Mouse (Mus musculus) thymus, postnatal 4 days (tissue): ENCODE measurements at regions not wholly inside any gene's neighbourhood (a gene's known extent, or its start where the extent isn't known, plus 50 kb on each side); places are given as distances from the start of the nearest gene placed in this dataset.

Experiments used
- DNase-seq: peaks from one replicate; pipeline ENCODE4 v3.0.0; 2021

DNA sequence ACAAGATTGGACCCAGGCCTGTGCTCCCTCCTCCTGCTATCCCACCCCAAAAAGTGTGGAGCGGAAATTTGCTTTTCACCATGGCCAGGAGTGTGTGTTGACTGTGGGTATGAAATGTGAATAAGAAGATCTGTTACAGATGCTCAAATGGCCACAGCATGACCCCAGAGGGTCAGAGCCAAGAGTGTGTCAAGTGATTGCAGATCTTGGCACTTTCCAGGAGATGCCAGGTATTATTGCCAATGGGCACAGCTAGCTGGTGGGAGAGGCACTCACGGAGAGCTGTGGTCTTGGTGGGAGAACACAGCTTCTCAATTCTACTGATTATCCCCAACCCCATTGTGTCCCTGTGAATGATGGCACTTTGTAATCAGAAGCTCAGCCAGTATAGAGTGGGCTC lies 62.7 kb downstream of the Smim20 start:
- no peak for DNase-seq

DNA sequence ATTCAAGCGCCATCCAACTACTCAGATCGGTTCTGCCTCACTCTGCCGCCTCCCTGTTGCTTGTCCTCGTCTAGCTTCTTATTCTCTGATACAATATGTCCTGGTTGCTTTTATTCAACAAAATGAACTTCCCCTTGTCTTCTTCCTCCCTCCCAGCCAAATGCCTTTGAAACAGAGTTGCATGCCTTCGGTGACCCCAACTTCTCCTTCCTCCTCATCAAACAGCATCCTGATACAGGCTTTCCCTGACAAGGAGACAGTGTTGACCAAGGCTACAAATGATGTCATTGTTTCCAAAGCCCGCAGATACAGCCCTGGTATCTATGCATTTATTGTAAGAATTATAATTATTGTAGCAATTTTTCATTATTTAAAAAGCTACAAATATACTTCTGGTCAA lies 69.8 kb downstream of the Smim20 start:
- DNase-seq = no peak

DNA sequence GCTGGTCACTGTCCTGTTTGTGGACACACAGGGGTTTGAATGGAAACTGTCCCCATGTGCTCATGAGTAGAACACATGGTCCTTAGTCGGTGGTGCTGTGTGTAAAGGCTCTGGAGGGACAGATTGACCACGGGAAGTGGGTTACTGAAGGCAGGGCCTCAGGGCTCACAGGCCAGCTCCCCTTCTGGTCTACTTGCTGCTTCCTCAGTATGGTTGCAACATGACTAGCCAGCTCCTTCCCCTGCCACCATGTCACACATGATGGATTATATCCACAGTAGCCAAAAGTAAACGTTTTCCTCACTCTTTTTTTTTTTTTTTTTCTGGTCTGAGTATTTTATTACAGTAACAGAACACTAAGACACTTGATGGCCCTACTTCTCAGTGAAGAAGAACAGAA lies 70.9 kb downstream of the Smim20 start:
- DNase-seq = no peak

DNA sequence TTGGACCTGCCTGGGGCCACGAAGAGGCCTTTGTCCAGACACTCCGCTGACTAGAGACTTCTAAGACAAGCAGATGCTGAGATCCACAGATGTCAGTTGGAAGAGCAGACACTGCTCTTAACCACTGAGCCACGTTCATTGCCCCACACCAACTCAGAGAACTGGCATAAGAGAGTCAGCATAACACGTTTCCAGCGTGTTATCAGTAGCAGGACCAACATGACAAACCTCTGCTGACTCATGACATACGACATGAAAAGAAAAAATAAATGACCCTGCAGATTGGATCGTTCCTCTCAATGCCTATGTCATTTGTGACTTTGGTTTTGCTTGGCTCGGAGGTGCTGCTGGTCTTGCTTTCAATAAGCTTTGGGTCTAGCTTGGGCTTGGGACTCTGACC lies 78.3 kb downstream of the Smim20 start:
- DNase-seq = no peak

DNA sequence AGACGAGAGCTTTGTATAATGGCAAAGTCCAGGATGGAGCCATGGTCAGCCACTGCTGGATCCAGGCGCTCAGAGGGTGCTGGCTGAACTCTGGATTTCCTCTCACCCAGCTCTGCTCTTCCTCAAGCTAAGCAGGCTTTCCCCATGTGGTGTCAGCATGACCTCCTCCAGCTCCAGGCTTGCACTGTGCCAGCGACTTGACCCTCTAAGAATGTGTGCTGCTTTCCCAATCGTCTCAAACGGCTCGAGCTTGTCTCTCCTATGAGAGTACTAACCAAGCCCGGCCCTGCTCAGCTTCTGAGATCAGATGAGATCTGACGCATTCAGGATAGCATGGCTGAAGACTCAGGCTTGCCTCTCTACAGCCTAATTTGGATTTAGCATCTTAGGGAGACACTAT lies 79.1 kb downstream of the Smim20 start:
- DNase-seq = no peak

DNA sequence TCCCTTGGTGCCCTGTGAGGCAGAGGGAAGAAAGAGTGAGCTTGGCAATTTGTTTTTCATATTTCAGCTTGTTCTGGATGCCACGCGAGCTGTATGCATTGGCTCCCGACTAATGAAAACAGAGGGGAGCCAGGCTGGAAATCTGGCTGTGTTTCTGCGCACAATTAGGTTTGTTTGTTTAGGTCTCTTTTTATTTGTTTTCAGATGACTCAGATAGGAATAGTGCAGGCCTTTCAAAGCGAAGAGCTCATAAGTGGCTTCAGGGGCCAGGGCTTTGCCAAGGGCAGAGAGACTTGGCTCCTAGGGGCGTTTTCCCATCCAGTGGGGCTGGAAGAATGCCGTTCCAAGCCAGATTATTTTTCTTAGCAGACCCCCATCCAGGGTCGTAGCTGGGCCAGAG lies 79.9 kb downstream of the Smim20 start:
- no peak for DNase-seq

DNA sequence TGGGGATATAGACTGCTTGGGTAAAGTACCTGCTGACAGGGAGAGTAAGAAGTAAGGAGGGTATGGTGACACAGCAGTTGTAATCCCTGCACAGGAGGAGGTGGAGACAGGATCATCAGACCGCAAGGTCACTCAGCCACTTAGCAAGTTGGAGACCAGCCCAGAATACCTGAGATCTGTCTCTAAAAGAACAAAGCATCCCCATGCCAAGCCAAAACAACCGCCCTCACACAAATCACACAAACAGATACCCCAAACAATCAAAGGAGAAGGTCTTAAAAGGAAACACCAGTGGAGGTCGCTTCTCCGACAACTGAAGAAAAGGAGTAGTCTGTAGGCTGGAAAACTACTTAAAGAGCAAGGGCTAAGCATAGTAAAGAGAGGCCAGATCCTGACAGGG lies 86.0 kb downstream of the Smim20 start:
- DNase-seq = no peak

DNA sequence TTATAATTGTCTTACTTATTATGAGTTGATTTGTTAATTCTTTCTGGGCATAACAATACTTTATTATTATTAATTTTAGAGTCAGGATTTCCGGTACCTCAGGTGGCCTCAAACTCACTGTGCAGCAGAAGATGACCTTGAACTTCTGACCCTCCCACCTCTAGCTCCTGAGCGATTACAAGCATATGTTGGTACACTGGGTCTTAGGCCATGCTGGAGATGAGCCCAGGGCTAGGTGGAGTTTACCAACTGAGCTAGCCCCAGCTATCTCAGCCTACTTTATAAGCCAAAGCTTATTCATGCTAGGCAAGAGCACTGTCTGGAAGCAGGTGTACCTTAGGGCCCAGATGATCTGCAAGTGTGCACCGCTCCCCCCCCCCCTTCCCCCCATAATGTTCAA lies 87.4 kb downstream of the Smim20 start:
- DNase-seq = no peak

DNA sequence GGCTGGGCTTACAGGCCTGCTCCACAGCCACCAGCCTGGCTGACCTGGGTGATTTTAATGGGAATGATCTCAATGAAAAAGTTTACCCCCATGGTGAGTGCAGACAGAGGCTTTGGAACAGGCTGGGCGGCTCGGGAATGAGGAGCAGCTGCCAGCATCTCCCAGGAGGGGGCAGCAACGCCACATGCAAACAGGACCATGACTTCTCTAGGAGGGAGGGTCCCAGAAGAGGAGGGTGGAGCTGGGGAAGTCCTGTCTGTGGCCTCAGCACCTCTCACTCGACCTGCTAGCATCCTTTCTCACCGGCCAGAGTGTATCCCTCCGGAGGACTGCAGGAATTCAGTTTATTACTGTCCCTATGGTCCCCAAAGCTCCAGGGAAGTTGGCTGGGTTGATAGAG lies 88.2 kb downstream of the Smim20 start:
- peak; percentile 89 for DNase-seq

DNA sequence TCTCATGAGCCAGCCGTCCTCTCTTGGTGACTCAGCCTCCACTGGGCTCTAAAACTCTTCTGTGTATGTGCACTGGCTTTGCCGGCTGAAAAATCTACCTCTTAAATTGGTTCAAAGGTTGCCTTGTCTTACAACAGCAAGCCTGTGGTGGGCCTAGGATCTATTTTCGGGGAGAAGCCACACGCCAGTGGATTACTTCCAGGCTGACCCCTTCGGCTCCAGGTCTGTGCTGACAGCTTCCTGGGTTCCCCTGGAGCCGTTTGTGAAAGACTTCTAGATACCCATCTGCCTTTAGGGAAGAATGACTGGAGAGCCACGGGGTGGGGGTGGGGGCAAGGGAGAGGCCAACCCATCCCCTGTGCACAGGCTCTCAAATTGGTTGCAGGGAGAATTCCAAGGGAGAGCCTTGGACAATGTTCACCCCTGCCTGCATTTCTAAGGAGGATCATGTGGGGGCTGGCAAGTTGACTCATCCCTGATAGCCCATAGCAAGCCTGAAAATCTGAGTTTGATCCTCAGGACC lies 90.3 kb downstream of the Smim20 start:
- no peak for DNase-seq

DNA sequence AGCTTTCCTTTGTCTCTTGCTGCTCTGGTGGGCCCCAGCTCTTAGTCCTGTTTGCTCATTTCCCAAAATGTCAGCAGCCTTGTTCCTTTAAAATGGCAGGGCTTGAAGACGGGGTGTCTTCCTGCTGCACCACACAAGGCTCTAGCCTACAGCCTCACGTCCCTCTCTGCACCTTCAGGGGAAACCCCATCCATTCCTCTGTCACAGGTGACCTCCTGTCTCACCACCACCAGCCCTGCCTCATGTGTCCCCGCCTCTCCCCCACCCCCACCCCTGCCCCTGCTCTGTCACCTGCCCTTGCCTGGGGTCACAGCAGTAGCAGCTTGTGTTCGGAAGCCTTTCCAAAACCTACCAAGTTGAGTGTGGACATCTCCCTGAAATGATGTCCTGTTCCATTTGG lies 91.3 kb downstream of the Smim20 start:
- DNase-seq = no peak

DNA sequence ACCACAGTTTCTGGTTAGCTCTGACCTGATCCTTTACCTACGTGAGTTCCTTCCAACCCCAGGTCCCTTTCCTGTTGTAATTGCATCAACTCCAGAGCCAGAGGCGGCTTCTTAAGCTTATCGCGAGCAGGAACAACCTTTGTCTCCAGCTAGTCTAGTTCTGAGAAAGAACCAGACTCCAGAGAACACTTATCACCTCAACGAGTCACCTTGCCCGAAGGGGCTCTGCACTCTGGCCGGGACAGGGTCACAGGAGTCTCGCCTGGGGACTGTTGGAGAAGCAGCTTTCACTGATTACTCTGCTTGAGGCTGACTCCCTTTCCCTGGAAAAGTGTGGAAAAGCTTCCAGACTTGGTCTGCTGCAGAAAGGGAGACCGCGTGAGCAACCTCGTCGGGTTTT lies 93.0 kb downstream of the Smim20 start:
- no peak for DNase-seq

DNA sequence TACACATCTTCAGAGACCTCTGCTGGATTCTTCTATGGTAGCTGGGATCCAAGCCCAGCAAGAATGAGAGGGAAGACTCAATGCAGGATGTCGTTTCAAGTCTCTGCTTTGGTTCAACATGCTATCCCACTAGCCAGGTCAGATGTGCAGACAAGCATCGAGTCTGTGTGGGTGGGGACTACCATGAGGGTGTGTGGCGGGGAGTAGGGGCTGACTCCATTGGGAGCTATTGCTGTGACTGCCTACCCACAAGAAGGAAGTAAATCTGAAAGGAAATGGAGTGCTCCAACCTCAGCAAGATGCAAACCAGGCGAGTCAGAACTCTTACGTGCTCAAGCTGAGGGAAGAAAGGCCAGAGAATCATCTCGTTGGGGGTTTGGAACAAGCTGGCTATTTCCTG lies 94.4 kb downstream of the Smim20 start:
- DNase-seq = no peak

DNA sequence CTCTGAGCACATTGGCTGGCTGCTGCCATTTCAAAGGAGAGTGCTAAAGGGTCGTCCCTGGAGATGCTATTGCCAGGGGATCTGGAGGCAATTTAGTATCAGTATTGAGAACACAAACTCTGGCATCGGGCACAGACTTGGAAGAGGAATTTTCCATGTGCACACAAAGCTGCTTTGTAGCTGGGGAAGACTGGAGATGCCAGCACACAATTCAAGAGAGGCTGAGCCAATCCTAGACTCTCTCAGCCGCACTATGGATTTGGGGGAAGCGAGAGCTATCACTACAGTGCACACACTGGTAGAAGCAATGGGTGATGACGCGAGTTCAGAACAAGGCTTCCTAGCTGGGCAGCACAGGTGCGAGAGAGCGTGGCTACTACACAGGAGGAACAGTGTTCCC lies 97.0 kb downstream of the Smim20 start:
- DNase-seq = no peak

DNA sequence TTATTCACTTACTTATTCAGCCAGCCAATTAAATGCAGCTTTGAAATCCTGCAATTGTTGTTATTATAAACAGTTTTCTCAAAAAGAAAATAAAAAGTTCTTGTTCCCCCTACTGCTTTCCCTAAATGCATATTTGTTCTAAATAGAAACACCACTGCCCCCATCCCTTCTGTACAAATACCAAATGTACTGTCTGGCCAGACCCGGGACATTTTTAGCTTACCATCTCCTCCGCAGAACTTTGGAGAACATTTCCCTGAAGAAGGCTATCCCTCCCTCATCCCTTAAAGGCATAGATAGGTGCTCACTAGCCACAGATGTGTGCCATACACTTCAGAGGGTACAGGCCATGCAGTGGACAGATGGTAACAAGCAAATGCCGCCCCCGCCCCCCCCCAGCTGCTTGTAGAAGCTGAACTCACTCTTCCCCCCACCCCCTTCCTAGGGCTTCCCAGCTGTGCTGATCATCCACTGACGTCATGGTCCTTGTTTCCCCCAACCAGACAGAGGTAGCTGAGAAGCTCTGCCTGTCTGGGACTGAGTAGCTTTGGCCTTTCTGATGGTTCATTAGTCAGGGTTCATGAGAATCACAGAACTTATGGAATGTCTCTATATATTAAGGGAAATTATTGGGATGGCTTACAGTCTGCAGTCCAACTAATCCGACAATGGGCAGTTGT lies 98.9 kb upstream of the Rbpj start:
- no peak for DNase-seq

DNA sequence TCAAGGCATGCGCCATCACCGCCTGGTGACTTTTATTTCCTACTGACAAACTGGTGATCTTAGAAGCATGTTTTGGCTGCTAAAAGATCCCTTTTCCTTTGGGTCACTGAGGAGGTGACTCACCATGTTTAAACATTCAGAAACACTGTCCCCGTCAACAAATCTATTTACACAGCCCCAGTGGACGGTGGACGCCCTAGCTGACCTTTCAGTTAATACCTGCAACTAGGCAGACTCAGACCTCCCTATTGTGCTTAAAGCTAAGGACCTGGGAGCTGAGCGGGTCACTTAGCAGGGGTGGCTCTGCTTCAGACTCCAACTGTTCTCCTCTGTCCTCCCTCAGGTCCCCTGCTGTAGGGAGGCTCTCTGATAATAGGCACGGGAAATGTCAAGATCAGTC lies 95.7 kb upstream of the Rbpj start:
- DNase-seq = no peak

DNA sequence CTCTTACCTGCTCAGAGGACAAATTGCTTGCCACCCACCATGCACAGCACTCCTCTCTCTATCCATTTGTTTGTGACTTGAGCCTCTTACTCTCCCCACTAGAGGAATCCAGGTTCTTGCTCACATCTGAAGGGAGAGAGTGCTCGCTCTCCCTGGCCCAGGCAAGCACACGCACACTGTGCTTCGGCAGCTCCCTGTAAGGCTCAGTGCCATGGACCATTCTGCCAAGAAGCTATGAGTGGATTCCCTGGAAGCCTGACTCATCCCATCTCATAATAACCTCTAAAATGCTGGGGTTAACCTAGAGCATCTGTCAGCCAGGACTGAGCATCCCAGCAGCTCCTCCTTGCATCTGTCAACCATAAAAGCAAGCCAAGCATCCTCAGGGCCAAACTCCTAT lies 94.3 kb upstream of the Rbpj start:
- DNase-seq = no peak

DNA sequence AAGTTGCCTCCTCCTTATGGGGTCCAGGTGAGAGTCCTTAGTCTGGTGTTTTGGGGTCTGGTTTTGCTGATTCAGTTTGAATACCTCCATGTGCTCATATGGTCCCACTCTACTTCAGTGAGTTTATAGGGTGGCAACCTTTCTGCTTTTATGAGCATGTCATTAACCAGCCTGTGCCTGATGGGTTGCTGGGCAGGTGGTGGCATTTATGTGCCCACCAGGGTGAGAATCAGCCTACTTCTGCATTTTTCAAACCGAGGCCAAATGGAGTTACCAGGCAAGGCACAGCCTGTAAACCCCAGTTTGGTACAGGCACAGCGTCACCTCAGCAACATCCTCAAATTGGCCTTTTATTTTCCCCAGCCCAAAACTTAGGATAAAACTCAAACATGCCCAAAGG lies 92.6 kb upstream of the Rbpj start:
- DNase-seq = no peak

DNA sequence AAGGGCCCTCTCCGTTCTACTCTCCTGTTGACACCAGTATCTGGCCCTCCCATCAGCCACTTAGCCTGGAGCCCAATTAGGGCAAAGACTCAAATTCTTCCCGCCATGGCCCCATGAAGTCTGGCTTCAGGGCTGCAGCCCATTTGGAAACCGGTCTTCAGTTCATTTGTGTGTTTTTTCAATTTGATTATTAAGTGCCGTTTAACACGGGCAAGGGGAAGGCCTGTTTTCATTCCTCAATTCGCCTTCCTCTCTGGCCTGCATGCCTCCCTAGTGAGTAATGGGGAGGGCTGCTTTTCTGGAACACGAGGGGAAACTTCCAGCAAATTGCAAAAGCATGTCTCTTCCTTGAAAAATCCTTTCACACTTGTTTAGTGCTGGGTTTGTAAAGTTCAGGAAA lies 89.1 kb upstream of the Rbpj start:
- DNase-seq = no peak

DNA sequence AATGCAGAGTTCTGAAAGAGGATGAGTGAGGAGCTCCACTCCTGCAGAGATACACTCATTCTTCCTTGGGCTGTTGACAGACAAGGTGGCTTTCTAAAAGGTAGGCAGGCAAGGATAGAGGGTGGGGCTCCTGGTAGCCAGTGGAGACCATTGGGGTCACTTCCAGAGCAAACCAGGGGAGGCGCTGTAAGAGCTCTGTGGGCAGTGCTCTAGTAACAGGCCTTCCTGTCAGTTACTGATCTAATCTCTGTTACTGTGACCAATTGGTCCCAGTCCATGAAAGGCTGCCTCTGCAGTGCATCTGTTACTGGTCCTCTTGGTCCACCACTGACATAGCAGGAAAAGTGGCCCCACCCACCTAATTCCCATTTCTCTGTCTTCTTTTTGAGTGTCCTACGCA lies 88.3 kb upstream of the Rbpj start:
- DNase-seq = no peak

DNA sequence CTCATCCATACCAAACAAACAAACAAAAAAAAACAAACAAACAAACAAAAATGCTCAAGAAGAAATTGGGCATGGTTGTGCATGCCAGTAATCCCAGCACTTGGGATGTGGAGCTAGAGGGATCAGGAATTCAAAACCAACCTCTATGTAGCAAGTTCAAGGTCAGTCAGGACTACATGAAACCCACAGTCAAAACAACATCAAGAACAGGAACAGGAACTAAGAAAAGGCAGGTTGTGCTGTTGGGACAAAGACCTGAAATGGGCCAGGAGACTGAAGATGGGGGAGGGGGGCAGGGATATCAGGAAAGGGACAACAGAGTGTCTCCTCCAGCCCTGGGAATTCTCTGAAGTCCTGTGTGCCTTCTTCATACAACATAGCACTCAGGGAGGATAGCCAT lies 87.8 kb upstream of the Rbpj start:
- DNase-seq = no peak

DNA sequence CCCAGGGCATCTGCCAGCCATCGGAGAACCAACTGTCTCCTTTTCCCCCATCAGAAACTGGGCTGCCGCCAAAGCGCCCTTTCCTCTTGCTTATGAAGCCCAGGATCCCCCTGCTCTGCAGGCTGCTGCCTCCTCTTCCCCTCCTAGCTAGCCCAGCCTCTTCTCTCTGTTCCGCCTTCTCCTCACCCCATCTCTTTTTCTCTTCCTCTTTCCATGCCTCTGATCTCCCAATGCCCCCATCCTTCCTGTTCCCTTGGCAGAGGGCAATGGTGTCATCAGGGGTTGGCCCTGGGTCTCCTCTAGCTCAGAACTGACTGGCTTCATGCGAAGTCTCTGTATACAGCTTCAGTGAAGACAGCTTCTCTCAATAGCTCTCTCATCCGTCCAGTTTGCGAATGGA lies 87.4 kb upstream of the Rbpj start:
- DNase-seq = no peak

DNA sequence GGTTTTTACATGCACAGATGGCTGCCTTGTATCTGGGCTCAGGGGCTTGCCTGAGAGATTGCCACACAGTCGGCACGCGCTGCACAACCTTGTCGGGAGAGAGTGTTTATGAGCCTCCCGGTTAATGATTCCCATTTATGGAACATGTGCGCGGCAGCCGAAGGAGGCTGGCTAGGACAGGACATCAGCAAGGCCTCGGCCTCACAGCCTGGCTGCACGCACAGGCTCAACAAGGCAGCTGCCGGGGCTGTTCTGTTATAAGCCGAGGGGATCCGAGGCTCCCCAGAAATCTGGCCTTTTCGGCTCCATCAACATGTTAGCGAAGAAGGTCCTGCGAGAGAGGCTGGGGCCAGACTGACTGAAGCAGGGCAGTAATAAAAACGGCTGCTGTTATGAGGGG lies 86.3 kb upstream of the Rbpj start:
- DNase-seq = no peak

DNA sequence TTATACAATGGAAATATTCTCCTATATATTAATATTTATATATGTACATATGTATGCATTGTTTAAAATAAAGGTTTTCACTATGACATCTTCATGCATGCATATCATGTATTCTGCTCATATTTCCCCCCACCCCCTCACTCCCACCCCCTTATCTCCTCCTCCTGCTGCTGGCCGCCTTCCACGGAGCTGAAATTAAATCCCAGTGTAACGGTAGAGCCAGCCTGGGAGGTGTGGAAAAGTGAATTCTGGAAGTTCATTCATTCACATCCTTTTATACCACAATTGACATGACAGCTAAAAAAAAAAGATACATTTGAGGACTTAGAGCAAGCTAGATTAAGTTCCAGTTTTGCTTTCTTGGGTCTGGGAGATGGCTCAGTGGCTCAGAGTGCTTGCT lies 85.7 kb upstream of the Rbpj start:
- DNase-seq = no peak

DNA sequence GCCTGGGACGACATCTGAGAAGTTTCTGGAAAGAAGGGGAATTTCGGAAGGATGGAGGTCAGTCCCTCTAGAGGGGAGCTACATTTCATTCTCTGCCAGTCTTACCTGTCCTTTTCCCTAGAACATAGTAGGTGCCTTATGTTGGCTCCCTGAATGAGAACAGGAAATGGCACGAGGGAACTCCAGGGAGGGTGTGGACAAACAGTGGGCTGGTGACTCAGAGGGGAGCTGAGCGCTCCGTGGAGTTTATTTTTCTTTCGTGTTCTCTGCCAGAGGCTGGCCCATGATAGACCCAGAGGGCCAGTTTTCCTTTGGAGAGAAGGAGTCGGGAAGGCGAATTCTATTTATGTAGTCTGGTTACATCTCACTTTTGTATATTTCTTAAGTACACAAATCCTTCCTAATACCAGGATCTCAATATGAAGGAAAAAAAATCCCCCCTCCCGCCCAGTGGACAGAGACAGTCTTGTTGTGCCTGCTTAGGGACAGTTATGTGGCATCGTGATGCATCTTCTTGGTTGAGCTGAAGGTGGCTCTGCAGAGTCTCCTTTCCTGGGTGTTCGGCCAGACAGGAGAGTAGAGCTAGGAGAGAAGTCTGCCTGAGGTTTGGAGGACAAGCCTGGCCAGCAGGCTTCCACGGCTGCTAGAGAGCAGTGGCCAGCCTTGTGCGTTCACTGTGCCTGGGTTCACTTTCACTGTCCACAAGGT lies 84.3 kb upstream of the Rbpj start:
- no peak for DNase-seq
